Mouse (Mus musculus): ENCODE data around the gene Acot7. TPM values are rescaled to one million over a fixed set of nuclear protein-coding genes. Genes with fewer than 3 reads are reported as not detected.
A peak's percentile ranks its signal among the peaks of the same experiment; 100 is the strongest.

Gene Acot7
- polyA plus RNA-seq, 1 experiment: 523 TPM

DNA sequence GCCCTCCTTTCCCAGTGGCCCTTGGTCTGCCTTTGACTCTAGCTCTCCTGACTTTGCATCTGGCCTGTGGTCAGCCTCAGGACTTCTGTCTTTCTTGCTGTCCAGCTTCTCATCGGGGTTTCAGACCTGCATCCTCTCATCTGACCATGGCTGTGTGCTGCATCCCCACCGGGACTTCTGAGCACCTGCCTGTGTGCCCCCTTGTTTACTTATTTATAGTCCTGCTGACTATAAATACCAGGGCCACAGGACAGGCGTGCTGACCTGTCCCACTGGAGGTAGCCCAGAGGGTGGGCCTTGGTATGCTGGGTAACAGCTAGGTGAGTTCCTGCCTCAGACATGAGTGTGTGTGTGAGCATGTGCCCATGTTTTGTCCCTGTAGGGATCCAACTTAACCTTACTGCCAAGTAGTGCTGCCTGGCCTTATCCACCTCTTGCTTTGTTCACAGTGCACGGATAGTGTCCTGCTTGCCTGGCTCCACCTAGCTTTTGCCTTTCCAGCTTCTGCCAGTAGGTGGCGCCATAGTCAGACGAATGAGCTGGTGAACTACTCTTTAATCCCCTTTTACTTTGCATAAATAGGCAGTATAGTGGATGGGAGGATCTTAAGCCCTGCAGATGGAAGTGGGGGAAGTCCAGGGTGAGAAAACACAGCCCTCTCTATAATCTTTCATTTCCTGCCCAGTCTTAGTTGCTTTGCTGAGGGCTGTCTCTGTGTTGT, 36.0 kb downstream of the Acot7 start:
- no peak overlapping the region for H3K4me3 ChIP-seq (replicated peaks; ENCODE audit: insufficient read depth, low read depth, low read length)
- peak; percentile 84 to 95 for DNase-seq
- H3K27ac ChIP-seq (ENCODE audit: insufficient read depth, low read length): no peak overlapping the region
- TF ChIP-seq POLR2A (IDR thresholded peaks at IDR 0.05; ENCODE audit: borderline replicate concordance, insufficient read depth, low read length): no peak
- TF ChIP-seq CTCF (IDR thresholded peaks at IDR 0.05; ENCODE audit: borderline replicate concordance, insufficient read depth, low read depth, low read length): peak; percentile 98
- peaks cover 45% of the 10 kb centered on the region for H3K4me1 ChIP-seq (ENCODE audit: control insufficient read depth, insufficient read depth, low read length)
- 31% methylated on average over 6 of the region's 6 CpGs for WGBS
- H3K27me3 ChIP-seq (ENCODE audit: control insufficient read depth, insufficient read depth, low read length): no peaks in the 10 kb centered on the region

DNA sequence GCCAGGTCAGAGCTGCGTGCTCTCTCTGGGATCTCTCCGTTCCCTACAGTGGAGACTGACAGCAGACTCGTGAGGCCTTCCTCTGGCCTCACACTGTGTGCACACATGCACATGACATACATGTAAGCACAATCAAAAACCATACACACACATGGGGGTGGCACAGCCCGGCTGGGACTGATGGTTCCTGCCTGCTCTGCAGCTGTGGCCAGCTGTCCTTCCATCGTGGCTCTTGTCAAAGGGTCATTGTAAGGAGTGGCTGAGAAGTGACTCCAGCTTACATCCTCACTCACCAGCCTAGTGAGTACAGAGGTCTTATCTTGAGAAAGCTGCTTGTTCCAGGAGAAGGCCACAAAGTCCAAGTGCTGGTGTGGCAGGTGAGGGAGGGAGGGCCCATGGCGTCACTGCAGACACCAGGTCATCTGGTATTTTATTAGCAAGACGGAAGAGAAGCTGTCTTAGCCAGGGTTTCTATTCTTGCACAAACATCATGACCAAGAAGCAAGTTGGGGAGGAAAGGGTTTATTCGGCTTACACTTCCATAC, 37.0 kb downstream of the Acot7 start:
- WGBS: 71% methylated on average over 8 of the region's 8 CpGs
- no peak overlapping the region for H3K27ac ChIP-seq (ENCODE audit: insufficient read depth, low read length)
- no peaks in the 10 kb centered on the region for H3K27me3 ChIP-seq (ENCODE audit: control insufficient read depth, insufficient read depth, low read length)
- DNase-seq: no peak
- no peak for TF ChIP-seq POLR2A (IDR thresholded peaks at IDR 0.05; ENCODE audit: borderline replicate concordance, insufficient read depth, low read length)
- no peak for TF ChIP-seq CTCF (IDR thresholded peaks at IDR 0.05; ENCODE audit: borderline replicate concordance, insufficient read depth, low read depth, low read length)
- no peak overlapping the region for H3K4me3 ChIP-seq (replicated peaks; ENCODE audit: insufficient read depth, low read depth, low read length)
- H3K4me1 ChIP-seq (ENCODE audit: control insufficient read depth, insufficient read depth, low read length): peaks cover 47% of the 10 kb centered on the region

GRCm38 (mm10) chr4:152219591-152219990, 41.7 kb downstream of the Acot7 start:
- Histone ChIP-seq H3K4me3 (replicated peaks; ENCODE audit: insufficient read depth, low read depth, low read length) (no peak overlapping the region), H3K4me1 (ENCODE audit: control insufficient read depth, insufficient read depth, low read length) (peaks cover 56% of the 10 kb centered on the region), H3K27me3 (ENCODE audit: control insufficient read depth, insufficient read depth, low read length) (no peaks in the 10 kb centered on the region), H3K27ac (ENCODE audit: insufficient read depth, low read length) (no peak overlapping the region)
- TF ChIP-seq POLR2A (IDR thresholded peaks at IDR 0.05; ENCODE audit: borderline replicate concordance, insufficient read depth, low read length): no peak
- TF ChIP-seq CTCF (IDR thresholded peaks at IDR 0.05; ENCODE audit: borderline replicate concordance, insufficient read depth, low read depth, low read length): no peak
- DNase-seq: no peak
- 94% methylated on average over 3 of the region's 3 CpGs for WGBS

GRCm38 (mm10) chr4:152220771-152221410, 43.0 kb downstream of the Acot7 start:
- TF ChIP-seq CTCF (IDR thresholded peaks at IDR 0.05; ENCODE audit: borderline replicate concordance, insufficient read depth, low read depth, low read length): no peak
- TF ChIP-seq POLR2A (IDR thresholded peaks at IDR 0.05; ENCODE audit: borderline replicate concordance, insufficient read depth, low read length): no peak
- Histone ChIP-seq H3K4me1 (ENCODE audit: control insufficient read depth, insufficient read depth, low read length) (peaks cover 53% of the 10 kb centered on the region), H3K4me3 (replicated peaks; ENCODE audit: insufficient read depth, low read depth, low read length) (no peak overlapping the region), H3K27me3 (ENCODE audit: control insufficient read depth, insufficient read depth, low read length) (no peaks in the 10 kb centered on the region), H3K27ac (ENCODE audit: insufficient read depth, low read length) (peak overlapping the region; percentile 70)
- 12% methylated on average over 7 of the region's 7 CpGs for WGBS
- DNase-seq: peak; percentile 57 to 67

DNA sequence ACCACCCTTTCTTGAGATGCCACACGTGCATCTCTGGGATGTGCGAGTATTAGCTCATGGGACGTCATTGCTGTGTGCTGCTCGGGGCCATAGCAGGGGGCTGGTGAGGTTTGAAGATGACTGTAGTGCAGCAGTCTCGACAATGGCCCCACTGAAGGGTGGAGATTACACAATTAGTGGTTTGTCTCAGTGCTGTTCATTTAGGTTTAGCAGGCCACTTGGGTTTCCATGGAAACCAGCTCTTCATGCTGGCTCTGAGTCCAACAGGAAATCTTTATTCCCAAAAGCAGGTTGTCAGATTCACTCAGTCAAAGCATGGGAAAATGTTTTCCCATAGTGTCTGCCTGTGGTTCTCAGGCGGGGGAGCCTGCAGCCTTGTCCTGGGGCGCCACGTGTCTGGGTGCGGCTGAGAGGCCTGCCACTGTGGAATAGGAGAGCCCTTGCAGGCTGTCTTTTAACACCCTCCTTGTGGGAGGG, 43.5 kb downstream of the Acot7 start:
- DNase-seq: peak; percentile 50 to 63
- TF ChIP-seq POLR2A (IDR thresholded peaks at IDR 0.05; ENCODE audit: borderline replicate concordance, insufficient read depth, low read length) (no peak), CTCF (IDR thresholded peaks at IDR 0.05; ENCODE audit: borderline replicate concordance, insufficient read depth, low read depth, low read length) (no peak)
- Histone ChIP-seq H3K27ac (ENCODE audit: insufficient read depth, low read length) (peak overlapping the region; percentile 70), H3K4me3 (replicated peaks; ENCODE audit: insufficient read depth, low read depth, low read length) (no peak overlapping the region), H3K27me3 (ENCODE audit: control insufficient read depth, insufficient read depth, low read length) (no peaks in the 10 kb centered on the region), H3K4me1 (ENCODE audit: control insufficient read depth, insufficient read depth, low read length) (peaks cover 57% of the 10 kb centered on the region)
- WGBS: 21% methylated on average over 9 of the region's 9 CpGs

- no peak overlapping the region for H3K4me3 ChIP-seq (replicated peaks; ENCODE audit: insufficient read depth, low read depth, low read length)
- no peak for TF ChIP-seq POLR2A (IDR thresholded peaks at IDR 0.05; ENCODE audit: borderline replicate concordance, insufficient read depth, low read length)
- 80% methylated on average over 6 of the region's 6 CpGs for WGBS
- no peak overlapping the region for H3K27ac ChIP-seq (ENCODE audit: insufficient read depth, low read length)
- peak in 1 of 2 experiments; percentile 52 for DNase-seq
- H3K27me3 ChIP-seq (ENCODE audit: control insufficient read depth, insufficient read depth, low read length): no peaks in the 10 kb centered on the region
- peaks cover 58% of the 10 kb centered on the region for H3K4me1 ChIP-seq (ENCODE audit: control insufficient read depth, insufficient read depth, low read length)
Measured at GRCm38 (mm10) chr4:152222111-152222510, 44.2 kb downstream of the Acot7 start.

- Histone ChIP-seq H3K27me3 (ENCODE audit: control insufficient read depth, insufficient read depth, low read length) (no peaks in the 10 kb centered on the region), H3K4me1 (ENCODE audit: control insufficient read depth, insufficient read depth, low read length) (peaks cover 58% of the 10 kb centered on the region), H3K27ac (ENCODE audit: insufficient read depth, low read length) (no peak overlapping the region), H3K4me3 (replicated peaks; ENCODE audit: insufficient read depth, low read depth, low read length) (no peak overlapping the region)
- 69% methylated on average over 1 of the region's 1 CpGs for WGBS
- no peak for DNase-seq
- TF ChIP-seq POLR2A (IDR thresholded peaks at IDR 0.05; ENCODE audit: borderline replicate concordance, insufficient read depth, low read length): no peak
- TF ChIP-seq CTCF (IDR thresholded peaks at IDR 0.05; ENCODE audit: borderline replicate concordance, insufficient read depth, low read depth, low read length): no peak
Measured at GRCm38 (mm10) chr4:152222513-152222912, 44.6 kb downstream of the Acot7 start.

DNA sequence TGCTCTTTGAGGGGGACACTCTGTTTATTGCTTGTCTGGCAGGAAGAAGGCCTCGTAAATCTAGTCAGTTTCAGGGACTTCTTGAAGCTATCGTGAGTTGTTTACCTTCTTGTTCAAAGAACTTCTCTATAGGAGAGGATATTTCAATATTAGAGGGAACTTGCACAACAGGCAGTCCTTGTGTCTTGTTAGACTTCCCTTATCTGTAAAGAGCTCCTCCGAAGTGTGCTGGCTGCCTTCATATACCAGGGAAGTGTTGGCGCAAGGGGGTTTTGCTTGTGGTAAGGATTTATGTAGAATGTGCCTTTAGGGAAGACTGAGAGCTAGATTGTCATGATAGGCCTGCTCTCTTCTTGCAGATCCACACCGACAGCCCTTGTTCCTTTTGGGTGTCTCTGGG, 46.2 kb downstream of the Acot7 start:
- Histone ChIP-seq H3K4me1 (ENCODE audit: control insufficient read depth, insufficient read depth, low read length) (peaks cover 57% of the 10 kb centered on the region), H3K4me3 (replicated peaks; ENCODE audit: insufficient read depth, low read depth, low read length) (no peak overlapping the region), H3K27me3 (ENCODE audit: control insufficient read depth, insufficient read depth, low read length) (no peaks in the 10 kb centered on the region), H3K27ac (ENCODE audit: insufficient read depth, low read length) (no peak overlapping the region)
- WGBS: 73% methylated on average over 5 of the region's 5 CpGs
- no peak for DNase-seq
- no peak for TF ChIP-seq CTCF (IDR thresholded peaks at IDR 0.05; ENCODE audit: borderline replicate concordance, insufficient read depth, low read depth, low read length)
- no peak for TF ChIP-seq POLR2A (IDR thresholded peaks at IDR 0.05; ENCODE audit: borderline replicate concordance, insufficient read depth, low read length)
